Mouse (Mus musculus) right cerebral cortex, adult 2 months (tissue): Measurements from ENCODE around the gene Olfr263.

Experiments used
- DNase-seq, 2 experiments: peaks; one replicate each; pipeline ENCODE4 v3.0.0; 2021 to 2022; ENCODE audit warnings: low spot score in 2 of 2

The Olfr263 gene

GRCm38 (mm10) chr13:21169657-21170430 lies 40.4 kb downstream of the Olfr263 start:
- peak; percentile 83 to 88 for DNase-seq

- no peak for DNase-seq
Observed at GRCm38 (mm10) chr13:21170431-21171155, 41.2 kb downstream of the Olfr263 start.

- DNase-seq = peak in 1 of 2 experiments; percentile 28
Observed at GRCm38 (mm10) chr13:21171156-21171530, 41.7 kb downstream of the Olfr263 start.

- peak; percentile 51 to 54 for DNase-seq
Observed at GRCm38 (mm10) chr13:21171600-21172150, 42.2 kb downstream of the Olfr263 start.

GRCm38 (mm10) chr13:21172241-21173027 lies 43.0 kb downstream of the Olfr263 start:
- peak; percentile 80 to 85 for DNase-seq

GRCm38 (mm10) chr13:21173072-21173471 lies 43.6 kb downstream of the Olfr263 start:
- peak; percentile 81 to 83 for DNase-seq

GRCm38 (mm10) chr13:21176733-21177132 lies 47.3 kb downstream of the Olfr263 start:
- DNase-seq = no peak

GRCm38 (mm10) chr13:21177657-21178056 lies 48.2 kb downstream of the Olfr263 start:
- DNase-seq = no peak

- no peak for DNase-seq
Observed at GRCm38 (mm10) chr13:21178364-21178763, 48.9 kb downstream of the Olfr263 start.

- DNase-seq = no peak
Observed at GRCm38 (mm10) chr13:21179367-21179723, 49.9 kb downstream of the Olfr263 start, which contains the start of gene Trim27. TSS of gene Trim27 (plus strand) at chr13:21179445.

- peak; percentile 81 to 94 for DNase-seq
Observed at GRCm38 (mm10) chr13:21179724-21180550, 50.5 kb downstream of the Olfr263 start.

GRCm38 (mm10) chr13:21180551-21181530 lies 51.4 kb downstream of the Olfr263 start:
- peak; percentile 29 to 34 for DNase-seq

- DNase-seq = no peak
Observed at GRCm38 (mm10) chr13:21181996-21182395, 52.6 kb downstream of the Olfr263 start.

GRCm38 (mm10) chr13:21183066-21183465 lies 53.6 kb downstream of the Olfr263 start:
- no peak for DNase-seq

- no peak for DNase-seq
Observed at GRCm38 (mm10) chr13:21183661-21184060, 54.2 kb downstream of the Olfr263 start.

GRCm38 (mm10) chr13:21185521-21185920 lies 56.1 kb downstream of the Olfr263 start:
- DNase-seq = no peak
